Mouse (Mus musculus) brain, embryonic 14.5 days (tissue): ENCODE data around the gene Gnl1. TPM values are rescaled to one million over a fixed set of nuclear protein-coding genes. Genes with fewer than 3 reads are reported as not detected.
A peak's percentile ranks its signal among the peaks of the same experiment; 100 is the strongest.
"Not testable (repeated sequence)": the region's sequence is repeated elsewhere in the genome, so short reads cannot be mapped to it uniquely, and the experiment has no call there.

ENCODE experiments used
- DNase-seq: peaks from one replicate; pipeline ENCODE4 v3.0.0-alpha.2; 2011; ENCODE audit warnings: low read depth
- CTCF ChIP-seq: fragments of 200-500 bp; IDR thresholded peaks from 2 replicates; pipeline ENCODE4 v1.5.1; 2012; ENCODE audit warnings: inconsistent platforms, mild to moderate bottlenecking, moderate library complexity, borderline replicate concordance; ENCODE audit not compliant: insufficient read depth, insufficient read length; ENCODE audit errors: extremely low read depth
- POLR2A ChIP-seq: fragments of 200-500 bp; IDR thresholded peaks from 2 replicates; pipeline ENCODE4 v1.6.1; 2012; ENCODE audit warnings: mild to moderate bottlenecking, inconsistent platforms, borderline replicate concordance; ENCODE audit not compliant: poor library complexity, insufficient read depth, insufficient read length, severe bottlenecking; ENCODE audit errors: extremely low read depth
- polyA plus RNA-seq: library from polyadenylated mRNA; depleted of rRNA; stranded (reverse); fragments of >200 nt; gene quantifications from 2 replicates; pipeline ENCODE4 v1.2.3, GENCODE M21; 2012

Gnl1 gene
- polyA plus RNA-seq, 1 experiment = 52.4 TPM

DNA sequence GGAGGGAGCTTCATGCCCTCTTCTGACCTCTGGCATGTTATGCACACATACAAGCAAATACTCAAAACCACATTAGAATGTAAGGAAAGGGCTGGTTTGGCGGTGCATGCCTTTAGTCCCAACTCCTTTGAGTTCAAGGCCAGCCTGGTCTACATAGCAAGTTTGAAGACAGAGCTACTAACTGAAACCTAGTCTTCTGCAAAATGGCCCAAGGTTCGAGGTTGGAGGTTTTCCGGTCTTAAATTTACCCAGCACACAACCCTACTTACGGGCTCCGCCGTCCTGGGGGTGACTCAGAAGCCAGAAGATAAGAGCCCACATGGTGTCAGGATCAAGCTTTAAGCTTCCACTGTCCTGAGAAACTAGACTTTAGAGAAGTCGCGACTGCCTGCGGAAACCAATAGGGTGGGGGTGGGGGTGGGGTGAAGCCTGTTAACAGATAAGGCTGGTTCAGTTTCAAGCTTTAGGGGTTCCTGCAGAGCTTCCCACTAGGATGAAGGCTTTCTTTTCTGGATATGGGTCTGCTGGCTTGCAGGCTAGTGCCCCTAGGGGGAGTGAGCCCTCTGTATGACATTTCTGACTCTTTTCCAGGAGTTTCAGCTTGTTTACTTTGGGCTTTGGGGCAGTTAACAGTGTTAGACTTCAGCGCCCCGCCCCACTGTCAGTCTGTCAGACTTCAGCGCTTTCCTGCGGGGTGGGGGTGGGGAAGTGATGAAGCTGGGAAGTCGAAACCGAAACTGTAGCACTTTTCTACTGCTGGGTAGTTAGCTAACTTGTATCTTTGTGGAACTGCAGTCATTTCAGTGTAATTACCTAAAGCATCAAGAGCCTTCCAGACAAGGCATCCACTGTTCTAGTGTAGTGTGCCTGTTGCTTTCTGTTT is 40.8 kb downstream of the Gnl1 start, which contains the start of gene H2-T24:
Gene H2-T24, minus strand, starts transcription at position 370 of the 883 bp plus-strand sequence.
- DNase-seq = peak; percentile 42
- TF ChIP-seq POLR2A (no peak), CTCF (peak; percentile 12; the same call in 1 of the 2 replicates)

DNA sequence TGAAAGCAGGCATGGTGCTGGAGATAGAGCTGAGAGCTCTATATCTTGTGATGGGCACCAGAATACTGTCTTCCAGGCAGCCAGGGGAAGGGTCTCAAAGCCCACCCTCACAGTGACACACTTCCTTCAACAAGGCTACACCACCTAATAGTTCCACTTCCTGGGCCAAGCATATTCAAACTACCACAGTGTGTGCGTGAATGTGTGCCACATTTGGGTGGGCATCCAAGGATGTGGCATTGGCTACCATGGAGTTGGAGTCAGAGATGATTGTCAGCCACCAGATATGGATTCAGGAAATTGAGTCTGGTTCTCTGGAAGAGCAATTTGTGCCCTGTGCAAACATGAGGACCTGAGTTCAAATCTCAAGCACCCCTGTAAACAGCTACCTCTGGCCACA is 41.7 kb downstream of the Gnl1 start:
- DNase-seq = no peak
- TF ChIP-seq POLR2A (no peak), CTCF (no peak)

DNA sequence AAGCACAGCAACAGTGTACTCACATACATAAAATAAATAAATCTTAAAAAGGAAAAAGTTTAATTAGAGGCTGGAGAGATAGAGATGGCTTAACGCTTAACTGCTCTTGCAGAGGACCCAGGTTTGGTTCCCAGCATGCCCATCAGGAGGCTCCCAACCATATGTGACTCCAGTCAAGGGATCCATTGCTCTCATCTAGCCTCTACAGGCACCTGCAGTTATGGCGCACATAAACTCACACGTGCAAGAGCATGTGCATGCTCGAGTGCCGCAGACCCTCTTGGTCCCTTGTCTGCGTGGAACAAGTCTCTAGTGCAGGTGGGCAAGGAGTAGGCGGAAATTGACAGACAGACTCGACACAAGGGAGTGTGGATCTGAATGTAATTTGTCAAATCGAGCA is 42.4 kb downstream of the Gnl1 start:
- TF ChIP-seq CTCF (no peak), POLR2A (no peak)
- no peak for DNase-seq

DNA sequence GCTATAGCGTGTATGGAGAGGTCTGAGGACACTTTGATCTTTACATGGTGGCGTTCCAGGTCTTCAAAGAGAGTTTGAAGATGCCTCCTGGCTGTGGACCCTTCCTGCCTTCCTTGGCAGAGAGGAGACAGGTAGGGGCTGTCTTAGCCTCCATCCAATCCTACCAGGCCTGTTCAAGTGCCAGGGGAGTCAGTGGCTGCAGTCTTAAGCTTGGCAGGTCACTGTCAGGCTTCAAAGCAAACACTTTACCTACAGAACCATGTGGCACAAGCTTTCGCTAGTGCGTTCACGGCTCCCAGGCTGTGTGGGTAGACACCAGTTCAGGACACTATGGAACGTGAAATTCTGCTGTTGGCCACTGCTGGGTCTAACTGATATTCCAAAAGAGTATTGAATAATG is 43.3 kb downstream of the Gnl1 start:
- no peak for TF ChIP-seq POLR2A
- no peak for TF ChIP-seq CTCF
- DNase-seq = no peak

- no peak for TF ChIP-seq CTCF
- TF ChIP-seq POLR2A = no peak
- no peak for DNase-seq
Measured at GRCm38 (mm10) chr17:36023710-36024654, 44.3 kb downstream of the Gnl1 start.

- TF ChIP-seq CTCF = no peak
- DNase-seq = no peak
Measured at GRCm38 (mm10) chr17:36025197-36025596, 45.5 kb downstream of the Gnl1 start.

DNA sequence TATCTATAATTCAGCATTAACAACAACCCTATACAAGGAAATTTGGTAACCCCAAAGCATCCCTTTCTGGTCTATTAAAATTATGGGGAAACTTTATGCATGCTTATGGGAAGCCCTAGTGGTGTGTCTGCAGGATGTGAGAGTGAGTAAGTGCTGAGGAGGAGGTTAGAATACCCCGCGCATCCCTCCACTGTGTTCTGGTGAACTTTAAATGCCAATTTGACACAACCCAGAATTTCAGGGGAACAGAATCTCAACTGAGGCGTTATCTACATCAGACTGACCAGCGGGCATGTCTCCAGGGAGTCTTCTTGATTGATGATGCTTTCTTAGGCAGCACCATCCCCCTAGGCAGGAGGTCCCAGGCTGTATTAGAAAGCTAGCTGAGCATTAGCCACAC is 46.2 kb downstream of the Gnl1 start:
- DNase-seq = no peak
- TF ChIP-seq CTCF (no peak), POLR2A (no peak)

- TF ChIP-seq CTCF = no peak
- no peak for TF ChIP-seq POLR2A
- no peak for DNase-seq
Measured at GRCm38 (mm10) chr17:36027663-36028062, 48.0 kb downstream of the Gnl1 start.

- no peak for DNase-seq
- TF ChIP-seq POLR2A (no peak), CTCF (no peak)
Measured at GRCm38 (mm10) chr17:36028879-36029619, 49.4 kb downstream of the Gnl1 start.

DNA sequence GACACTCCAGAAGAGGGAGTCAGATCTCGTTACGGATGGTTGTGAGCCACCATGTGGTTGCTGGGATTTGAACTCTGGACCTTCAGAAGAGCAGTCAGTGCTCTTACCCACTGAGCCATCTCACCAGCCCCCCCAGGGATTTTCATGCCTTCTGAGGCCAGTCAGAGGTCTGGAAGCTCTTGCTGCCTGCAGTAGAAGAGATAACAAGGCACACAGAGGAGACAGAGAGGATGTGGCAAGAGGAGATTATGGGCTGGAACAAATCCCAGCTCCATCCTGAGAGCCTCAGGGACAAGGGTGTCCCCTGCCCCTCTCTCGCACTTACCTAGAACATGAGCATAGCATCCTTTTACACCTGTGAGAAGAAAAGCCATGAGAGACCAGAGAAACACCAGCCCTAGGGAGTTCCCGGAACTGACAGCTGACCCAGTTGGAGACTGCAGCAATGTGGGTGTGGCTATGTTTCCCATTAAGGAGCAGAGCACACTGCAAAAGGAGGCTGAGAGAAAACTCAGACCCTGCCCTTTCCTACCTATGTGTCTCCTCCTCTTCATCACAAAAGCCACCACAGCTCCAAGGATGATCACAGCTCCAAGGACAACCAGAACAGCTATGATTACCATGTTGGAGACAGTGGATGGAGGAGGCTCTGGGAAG is 50.5 kb downstream of the Gnl1 start:
- DNase-seq = not testable (repeated sequence)

DNA sequence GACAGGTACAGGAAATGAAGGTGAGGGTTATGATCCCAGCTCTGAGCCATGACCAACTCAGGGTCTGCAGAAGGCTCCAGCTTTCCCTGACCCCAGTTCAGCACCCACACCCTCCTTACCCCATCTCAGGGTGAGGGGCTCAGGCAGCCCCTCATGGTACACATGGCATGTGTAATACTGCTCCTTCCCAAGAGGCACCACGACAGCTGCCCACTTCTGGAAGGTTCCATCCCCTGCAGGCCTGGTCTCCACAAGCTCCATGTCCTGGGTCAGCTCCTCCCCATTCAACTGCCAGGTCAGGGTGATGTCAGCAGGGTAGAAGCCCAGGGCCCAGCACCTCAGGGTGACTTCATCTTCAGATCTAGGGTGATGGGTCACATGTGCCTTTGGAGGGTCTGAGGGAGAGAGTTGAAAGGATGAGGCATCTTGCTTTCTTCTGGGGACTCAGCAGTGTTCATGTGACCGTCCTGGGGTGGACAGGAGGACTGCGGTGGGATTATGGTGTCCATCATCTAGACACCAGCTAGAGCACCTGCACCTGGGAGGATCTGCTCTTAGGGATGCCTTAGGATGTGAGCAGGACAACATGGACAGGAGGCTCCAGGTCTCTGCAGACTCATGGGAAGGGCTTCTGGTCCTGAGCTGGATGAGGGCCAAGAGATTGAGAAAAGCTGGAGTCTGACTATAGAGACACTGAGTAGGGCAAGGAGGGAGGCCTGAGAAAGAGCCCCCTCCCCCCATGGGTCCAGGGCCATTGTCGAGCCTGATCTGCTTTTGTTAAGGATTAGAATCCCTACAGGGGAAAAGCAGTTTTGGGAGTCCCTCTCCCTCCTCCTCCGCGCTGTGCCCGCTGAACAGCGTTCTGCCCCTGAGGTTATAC is 51.3 kb downstream of the Gnl1 start:
- not testable (repeated sequence) for DNase-seq
